Mouse (Mus musculus) bone marrow macrophage, adult 2 months (primary cell): Measurements from ENCODE around the gene Grid1.

ENCODE experiments used
- CTCF ChIP-seq: IDR thresholded peaks from 2 replicates; pipeline ENCODE4 v1.5.1; 2012; ENCODE audit warnings: low read depth, mild to moderate bottlenecking, low read length, moderate library complexity
- POLR2A ChIP-seq: IDR thresholded peaks from 2 replicates; pipeline ENCODE4 v1.6.1; 2012; ENCODE audit warnings: mild to moderate bottlenecking, low read depth, low read length, borderline replicate concordance

GRCm38 (mm10) chr14:35112327-35113275 is 292.7 kb downstream of the Grid1 start:
- TF ChIP-seq POLR2A, result no peak
- TF ChIP-seq CTCF, result no peak
